Comparison of ENCODE assay signal across 9 mouse cellular contexts in genomic region chr16:91689791-91690190, GRCm38 (mm10). TPM values are rescaled to one million over a fixed set of nuclear protein-coding genes. Genes with fewer than 3 reads are reported as not detected.
DNase-seq lines count a peak whose midpoint lies in the region; ATAC-seq and TF ChIP-seq lines count a peak whose summit lies in the region.
"Had no signal": no experiment of that assay in that cellular context is flagged by ENCODE, and none has a peak within 500 bp of the region (broad histone marks: within the 10 kb centered on the region; RNA-seq: fewer than 3 reads in every experiment).

No protein-coding gene starts in this region.

- H3K4me1 ChIP-seq in heart, embryonic 10.5 days = peaks cover 11% of the 10 kb centered on the region; the same call in 1 of the 2 replicates
- H3K4me1 ChIP-seq in stomach, embryonic 15.5 days = peaks cover 14% of the 10 kb centered on the region
- H3K4me1 ChIP-seq in stomach, postnatal 0 days (replicated peaks; ENCODE audit: control insufficient read depth, insufficient read depth) = no peaks in the 10 kb centered on the region
- peaks cover 27% of the 10 kb centered on the region for H3K4me1 ChIP-seq in neural tube, embryonic 15.5 days

- H3K9me3 ChIP-seq in heart, embryonic 10.5 days = no peaks in the 10 kb centered on the region
- H3K9me3 ChIP-seq in stomach, embryonic 15.5 days = no peaks in the 10 kb centered on the region
- no peaks in the 10 kb centered on the region for H3K9me3 ChIP-seq in stomach, postnatal 0 days (ENCODE audit: control insufficient read depth, low read length)
- no peaks in the 10 kb centered on the region for H3K9me3 ChIP-seq in neural tube, embryonic 15.5 days (replicated peaks)

- ATAC-seq in stomach, embryonic 15.5 days (ENCODE audit: insufficient read depth, low FRiP score, low read depth) = no peak
- no peak for ATAC-seq in stomach, postnatal 0 days (ENCODE audit: low FRiP score, low TSS enrichment)
- no peak for ATAC-seq in neural tube, embryonic 15.5 days (ENCODE audit: low FRiP score)
- no peak for ATAC-seq in frontal cortex, adult (ENCODE audit: low TSS enrichment)

- no peak overlapping the region for H3K9ac ChIP-seq in stomach, embryonic 15.5 days
- no peak overlapping the region for H3K9ac ChIP-seq in stomach, postnatal 0 days (ENCODE audit: low read length)
- H3K9ac ChIP-seq in neural tube, embryonic 15.5 days (replicated peaks) = no peak overlapping the region

- intact Hi-C loops in heart, postnatal 14 days (cut with DNase I) = loop anchor here (5.0 kb wide), 1 partner anchor 38 kb away; the partner anchor contains the start of genes Cryzl1 and Itsn1

- peak overlapping the region; percentile 17; the same call in 1 of the 2 replicates for H3K4me2 ChIP-seq in stomach, embryonic 15.5 days
- H3K4me2 ChIP-seq in stomach, postnatal 0 days (replicated peaks; ENCODE audit: low read depth) = no peak overlapping the region
- peak overlapping the region; percentile 70; the same call in 1 of the 2 replicates for H3K4me2 ChIP-seq in neural tube, embryonic 15.5 days

- no peak overlapping the region for H3K27ac ChIP-seq in heart, embryonic 10.5 days
- H3K27ac ChIP-seq in stomach, embryonic 15.5 days = no peak overlapping the region
- H3K27ac ChIP-seq in stomach, postnatal 0 days (replicated peaks) = no peak overlapping the region
- H3K27ac ChIP-seq in neural tube, embryonic 15.5 days (replicated peaks) = 0 out of 2 replicates have a peak overlapping the region, but pooled peaks have one; percentile 11

- WGBS in heart, embryonic 10.5 days = 40% methylated on average over 7 of the region's 7 CpGs
- WGBS in stomach, embryonic 15.5 days = 39% methylated on average over 7 of the region's 7 CpGs
- WGBS in stomach, postnatal 0 days = 50% methylated on average over 7 of the region's 7 CpGs
- WGBS in neural tube, embryonic 15.5 days = 52% methylated on average over 7 of the region's 7 CpGs

- no peaks in the 10 kb centered on the region for H3K27me3 ChIP-seq in heart, embryonic 10.5 days (ENCODE audit: insufficient read depth, poor library complexity, severe bottlenecking)
- no peaks in the 10 kb centered on the region for H3K27me3 ChIP-seq in stomach, embryonic 15.5 days (replicated peaks)
- H3K27me3 ChIP-seq in stomach, postnatal 0 days (ENCODE audit: control insufficient read depth, insufficient read depth, low read length) = no peaks in the 10 kb centered on the region
- H3K27me3 ChIP-seq in neural tube, embryonic 15.5 days (replicated peaks) = no peaks in the 10 kb centered on the region

- no peak for TF ChIP-seq CTCF in stomach, postnatal 0 days (IDR thresholded peaks at IDR 0.05; ENCODE audit: low read depth)

- peak overlapping the region; percentile 76; the same call in 1 of the 2 replicates for H3K4me3 ChIP-seq in heart, embryonic 10.5 days
- no peak overlapping the region; the same call in 1 of the 2 replicates for H3K4me3 ChIP-seq in stomach, embryonic 15.5 days (replicated peaks)
- no peak overlapping the region for H3K4me3 ChIP-seq in stomach, postnatal 0 days (ENCODE audit: low read depth, low read length)
- H3K4me3 ChIP-seq in neural tube, embryonic 15.5 days (replicated peaks) = no peak overlapping the region

- peaks cover 21% of the 10 kb centered on the region for H3K36me3 ChIP-seq in heart, embryonic 10.5 days
- peaks cover 2% of the 10 kb centered on the region; the same call in 1 of the 2 replicates for H3K36me3 ChIP-seq in stomach, embryonic 15.5 days
- H3K36me3 ChIP-seq in stomach, postnatal 0 days (ENCODE audit: control insufficient read depth, insufficient read depth, low read length) = no peaks in the 10 kb centered on the region
- H3K36me3 ChIP-seq in neural tube, embryonic 15.5 days = peaks cover 20% of the 10 kb centered on the region

- no peak for DNase-seq in heart, embryonic 10.5 days (ENCODE audit: low spot score)
- no peak for DNase-seq in heart, postnatal 14 days
- DNase-seq in stomach, postnatal 0 days (ENCODE audit: low spot score) = no peak
- DNase-seq in liver = peak; percentile 70
- no peak for DNase-seq in embryo, embryonic 9.5 days (ENCODE audit: extremely low spot score)
- DNase-seq: gastrocnemius, postnatal 14 days had no signal

- TF ChIP-seq EP300 in stomach, postnatal 0 days (optimal IDR thresholded peaks at IDR 0.05) = no peak

RNA-seq across cellular contexts. Expression of gene Donson, which starts 1.2 kb away (rescaled TPM):
- 20.7 and 30.3 TPM in 2 replicates for polyA plus RNA-seq in heart, embryonic 10.5 days (2016; fragmentation: Nextera tagmentation; extraction: Ambion mirVana)
- total RNA-seq in heart, postnatal 14 days (2021) = 1 to 10 TPM; 3.3 to 6.4 TPM
- polyA plus RNA-seq in stomach, embryonic 15.5 days (2015; fragmentation: Nextera tagmentation; extraction: Ambion mirVana) = 20.5 and 21.1 TPM in 2 replicates
- polyA plus RNA-seq in stomach, postnatal 0 days (2015; fragmentation: Nextera tagmentation; extraction: Ambion mirVana) = 5.4 TPM in 2 replicates
- 19.4 and 21.7 TPM in 2 replicates for polyA plus RNA-seq in neural tube, embryonic 15.5 days (2015; fragmentation: Nextera tagmentation; extraction: Ambion mirVana)

RNA-seq across cellular contexts. Expression of gene Cryzl1, which starts 39.0 kb away (rescaled TPM):
- 58.0 and 60.3 TPM in 2 replicates for polyA plus RNA-seq in heart, embryonic 10.5 days (2016; fragmentation: Nextera tagmentation; extraction: Ambion mirVana)
- total RNA-seq in heart, postnatal 14 days (2021) = 10 to 100 TPM; 23.6 to 26.4 TPM
- 67.6 and 71.6 TPM in 2 replicates for polyA plus RNA-seq in stomach, embryonic 15.5 days (2015; fragmentation: Nextera tagmentation; extraction: Ambion mirVana)
- polyA plus RNA-seq in stomach, postnatal 0 days (2015; fragmentation: Nextera tagmentation; extraction: Ambion mirVana) = 45.2 and 45.3 TPM in 2 replicates
- 98.8 and 113 TPM in 2 replicates for polyA plus RNA-seq in neural tube, embryonic 15.5 days (2015; fragmentation: Nextera tagmentation; extraction: Ambion mirVana)

RNA-seq across cellular contexts. Expression of gene Itsn1, which starts 39.3 kb away (rescaled TPM):
- polyA plus RNA-seq in heart, embryonic 10.5 days (2016; fragmentation: Nextera tagmentation; extraction: Ambion mirVana) = 26.0 and 26.5 TPM in 2 replicates
- 10 to 100 TPM; 40.5 to 53.6 TPM for total RNA-seq in heart, postnatal 14 days (2021)
- 19.4 and 21.7 TPM in 2 replicates for polyA plus RNA-seq in stomach, embryonic 15.5 days (2015; fragmentation: Nextera tagmentation; extraction: Ambion mirVana)
- 7.8 and 8.7 TPM in 2 replicates for polyA plus RNA-seq in stomach, postnatal 0 days (2015; fragmentation: Nextera tagmentation; extraction: Ambion mirVana)
- 44.5 and 48.6 TPM in 2 replicates for polyA plus RNA-seq in neural tube, embryonic 15.5 days (2015; fragmentation: Nextera tagmentation; extraction: Ambion mirVana)

RNA-seq across cellular contexts. Expression of gene Son, which starts 42.5 kb away (rescaled TPM):
- 79.3 and 93.6 TPM in 2 replicates for polyA plus RNA-seq in heart, embryonic 10.5 days (2016; fragmentation: Nextera tagmentation; extraction: Ambion mirVana)
- 100 to 1,000 TPM; 175 to 187 TPM for total RNA-seq in heart, postnatal 14 days (2021)
- 108 and 114 TPM in 2 replicates for polyA plus RNA-seq in stomach, embryonic 15.5 days (2015; fragmentation: Nextera tagmentation; extraction: Ambion mirVana)
- 62.3 and 65.8 TPM in 2 replicates for polyA plus RNA-seq in stomach, postnatal 0 days (2015; fragmentation: Nextera tagmentation; extraction: Ambion mirVana)
- 103 and 106 TPM in 2 replicates for polyA plus RNA-seq in neural tube, embryonic 15.5 days (2015; fragmentation: Nextera tagmentation; extraction: Ambion mirVana)

RNA-seq across cellular contexts. Expression of gene Gart, which starts 43.0 kb away (rescaled TPM):
- 125 and 144 TPM in 2 replicates for polyA plus RNA-seq in heart, embryonic 10.5 days (2016; fragmentation: Nextera tagmentation; extraction: Ambion mirVana)
- total RNA-seq in heart, postnatal 14 days (2021) = 10 to 100 TPM; 52.8 to 56.6 TPM
- 107 and 115 TPM in 2 replicates for polyA plus RNA-seq in stomach, embryonic 15.5 days (2015; fragmentation: Nextera tagmentation; extraction: Ambion mirVana)
- polyA plus RNA-seq in stomach, postnatal 0 days (2015; fragmentation: Nextera tagmentation; extraction: Ambion mirVana) = 35.7 and 36.4 TPM in 2 replicates
- 56.6 and 80.4 TPM in 2 replicates for polyA plus RNA-seq in neural tube, embryonic 15.5 days (2015; fragmentation: Nextera tagmentation; extraction: Ambion mirVana)
